Mouse (Mus musculus) E14TG2a.4 (cell line): ENCODE measurements at regions not wholly inside any gene's neighbourhood (a gene's known extent, or its start where the extent isn't known, plus 50 kb on each side); places are given as distances from the start of the nearest gene placed in this dataset.

Experiments
- H3K27me3 ChIP-seq: 2 replicates; pipeline ENCODE4 v1.6.1; 2014; ENCODE audit warnings: low read length, control low read depth; ENCODE audit not compliant: insufficient read depth
- H3K36me3 ChIP-seq: 2 replicates; pipeline ENCODE4 v1.6.1; 2014; ENCODE audit warnings: low read length, control low read depth; ENCODE audit not compliant: insufficient read depth
- H3K4me1 ChIP-seq: replicated peaks from 2 replicates; pipeline ENCODE4 v1.6.1; 2014; ENCODE audit warnings: low read depth, low read length, control low read depth
- H3K4me3 ChIP-seq: replicated peaks from 2 replicates; pipeline ENCODE4 v1.5.1; 2014; ENCODE audit warnings: mild to moderate bottlenecking, low read length
- H3K9me3 ChIP-seq: 2 replicates; pipeline ENCODE4 v1.6.1; 2014; ENCODE audit warnings: low read length, control low read depth
- CTCF ChIP-seq: conservative IDR thresholded peaks from 2 replicates; pipeline ENCODE4 v1.5.1; 2014; ENCODE audit warnings: low read length
- NANOG ChIP-seq: IDR thresholded peaks from 2 replicates; pipeline ENCODE4 v1.6.1; 2014; ENCODE audit warnings: borderline replicate concordance, low read length, mixed read lengths
- POU5F1 ChIP-seq: IDR thresholded peaks from 2 replicates; pipeline ENCODE4 v1.6.1; 2014; ENCODE audit warnings: low read length, borderline replicate concordance

DNA sequence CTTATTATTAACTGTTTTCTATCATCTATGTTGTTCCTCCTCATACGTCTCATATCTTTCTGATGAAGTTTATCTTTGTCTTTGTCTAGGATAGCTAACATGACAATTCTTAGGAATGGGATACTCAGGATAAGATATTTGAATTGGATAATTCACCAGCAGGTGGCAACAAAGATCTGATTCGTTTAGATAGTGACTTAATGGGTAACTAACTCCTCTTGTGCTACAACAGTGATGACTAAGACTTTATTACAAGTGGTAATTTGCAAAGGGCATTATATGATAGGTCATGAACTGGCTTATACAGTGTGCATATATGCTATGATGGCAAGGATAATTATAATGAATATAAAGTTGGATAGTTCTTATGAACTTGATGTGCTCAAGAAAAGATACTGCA lies 1207.9 kb downstream of the Nxph1 start:
- H3K9me3 ChIP-seq = no peaks in the 10 kb centered on the region
- no peaks in the 10 kb centered on the region for H3K36me3 ChIP-seq
- no peaks in the 10 kb centered on the region for H3K27me3 ChIP-seq
- no peaks in the 10 kb centered on the region for H3K4me1 ChIP-seq
- TF ChIP-seq CTCF (0 out of 2 replicates have a peak, but pooled peaks have one; percentile 6), POU5F1 (no peak), NANOG (no peak)
- no peak overlapping the region for H3K4me3 ChIP-seq

DNA sequence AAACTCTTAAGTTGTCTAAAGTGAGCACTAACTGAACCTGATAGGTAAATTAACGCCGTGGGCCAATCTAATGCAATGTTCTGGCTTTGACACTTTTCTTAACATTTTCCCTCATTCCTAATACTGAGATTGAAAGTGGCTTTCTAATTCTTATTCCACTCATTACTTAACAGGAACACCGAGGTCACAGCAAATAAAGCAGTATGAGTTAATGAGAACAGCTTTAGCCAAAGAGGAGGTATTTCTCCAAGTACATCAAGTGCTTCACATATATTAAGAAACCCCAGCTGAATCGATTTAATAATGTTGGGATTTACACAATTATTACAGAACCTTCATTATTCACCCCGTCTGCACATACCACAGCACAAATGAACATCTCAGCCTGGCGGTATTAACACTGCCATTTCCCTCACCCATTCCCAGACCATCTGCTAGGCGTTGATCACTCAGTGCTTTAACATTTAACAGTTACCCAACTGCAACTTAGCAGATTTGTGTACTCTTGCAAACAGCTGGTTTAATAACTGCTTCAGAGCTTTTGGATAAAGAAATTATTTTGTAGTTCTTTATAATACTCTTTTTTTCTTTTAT lies 1233.5 kb downstream of the Nxph1 start:
- TF ChIP-seq POU5F1 = no peak
- no peak for TF ChIP-seq NANOG
- TF ChIP-seq CTCF = no peak
- Histone ChIP-seq H3K36me3 (no peaks in the 10 kb centered on the region), H3K27me3 (no peaks in the 10 kb centered on the region), H3K4me1 (no peaks in the 10 kb centered on the region), H3K9me3 (no peaks in the 10 kb centered on the region; the same call in 1 of the 2 replicates), H3K4me3 (no peak overlapping the region)

DNA sequence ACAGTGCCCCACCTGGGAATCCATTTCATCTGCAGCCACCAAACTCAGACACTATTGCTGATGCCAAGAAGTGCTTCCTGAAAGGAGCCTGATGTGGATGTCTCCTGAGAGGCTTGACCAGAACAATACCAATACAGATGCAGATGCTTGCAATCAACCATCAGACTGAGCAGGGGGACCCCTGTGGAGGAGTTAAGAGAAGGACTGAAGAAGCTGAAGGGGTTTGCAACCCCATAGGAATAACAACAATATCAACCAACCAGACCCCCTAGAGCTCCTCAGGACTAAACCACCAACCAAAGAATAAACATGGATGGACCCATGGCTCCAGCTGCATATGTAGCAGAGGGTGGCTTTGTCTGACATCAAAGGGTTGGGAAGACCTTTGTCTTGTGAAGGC lies 1237.7 kb downstream of the Nxph1 start:
- TF ChIP-seq POU5F1 = no peak
- no peak; the same call in 1 of the 2 replicates for TF ChIP-seq NANOG
- no peak for TF ChIP-seq CTCF
- H3K36me3 ChIP-seq = no peaks in the 10 kb centered on the region
- peaks cover 3% of the 10 kb centered on the region; the same call in 1 of the 2 replicates for H3K9me3 ChIP-seq
- no peak overlapping the region for H3K4me3 ChIP-seq
- no peaks in the 10 kb centered on the region for H3K4me1 ChIP-seq
- no peaks in the 10 kb centered on the region for H3K27me3 ChIP-seq
